In the genomic region with DNA sequence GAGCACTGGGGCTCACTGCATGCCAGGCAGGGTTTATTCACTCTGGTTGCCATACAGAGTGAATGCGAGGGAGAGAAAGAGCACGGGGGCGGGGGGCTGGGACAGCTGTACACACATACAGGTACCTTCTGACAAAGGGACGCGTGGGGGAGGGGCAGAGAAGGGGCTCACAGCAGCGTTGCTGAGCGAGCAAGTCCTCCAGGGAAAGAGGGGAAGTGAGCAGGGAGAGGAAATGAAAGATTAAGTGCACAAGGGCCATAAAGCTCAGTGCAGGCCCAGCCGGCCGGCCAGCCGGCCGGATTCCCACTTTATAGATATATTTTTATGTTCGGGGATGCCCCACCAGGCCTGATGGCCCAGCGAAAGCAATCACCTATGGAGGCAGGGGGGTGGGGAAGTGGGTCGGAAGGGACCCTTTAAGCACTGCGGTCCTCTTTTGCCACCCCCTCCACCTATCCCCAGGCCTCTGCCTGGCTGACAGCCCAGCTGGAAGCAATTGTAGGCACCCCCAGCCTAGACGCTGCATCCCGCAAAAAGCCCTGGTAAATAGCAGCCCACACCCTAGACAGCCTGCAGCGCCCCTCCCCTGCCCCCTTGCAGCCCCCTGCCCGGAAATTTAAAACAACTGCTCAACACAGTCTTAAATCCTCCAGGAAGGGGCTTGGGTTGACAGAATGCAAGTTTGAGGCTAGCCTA, we compare ENCODE assay signal across 9 mouse cellular contexts. TPM values are rescaled to one million over a fixed set of nuclear protein-coding genes. Genes with fewer than 3 reads are reported as not detected.
A peak's percentile ranks its signal among the peaks of the same experiment; 100 is the strongest.
DNase-seq lines count a peak whose midpoint lies in the region; ATAC-seq and TF ChIP-seq lines count a peak whose summit lies in the region.
"Had no signal": no experiment of that assay in that cellular context is flagged by ENCODE, and none has a peak within 500 bp of the region (broad histone marks: within the 10 kb centered on the region; RNA-seq: fewer than 3 reads in every experiment).

No protein-coding gene starts in this region.

- WGBS in heart, embryonic 15.5 days, result 23% methylated on average over 19 of the region's 19 CpGs
- WGBS in hindbrain, postnatal 0 days, result 17% methylated on average over 19 of the region's 19 CpGs
- 8% methylated on average over 19 of the region's 19 CpGs for WGBS in midbrain, embryonic 12.5 days

- H3K4me3 ChIP-seq in heart, embryonic 15.5 days, result no peak overlapping the region
- H3K4me3 ChIP-seq in hindbrain, postnatal 0 days (ENCODE audit: low read length), result no peak overlapping the region
- no peak overlapping the region for H3K4me3 ChIP-seq in midbrain, embryonic 12.5 days

- H3K9ac ChIP-seq in heart, embryonic 15.5 days, result peak overlapping the region; percentile 27; the same call in 1 of the 2 replicates
- no peak overlapping the region; the same call in 1 of the 2 replicates for H3K9ac ChIP-seq in hindbrain, postnatal 0 days (replicated peaks; ENCODE audit: low read length)
- H3K9ac ChIP-seq in midbrain, embryonic 12.5 days (replicated peaks), result no peak overlapping the region; the same call in 1 of the 2 replicates

- no peaks in the 10 kb centered on the region for H3K27me3 ChIP-seq in heart, embryonic 15.5 days
- H3K27me3 ChIP-seq in hindbrain, postnatal 0 days (ENCODE audit: insufficient read depth, low read length), result no peaks in the 10 kb centered on the region
- H3K27me3 ChIP-seq in midbrain, embryonic 12.5 days, result no peaks in the 10 kb centered on the region
- H3K27me3 ChIP-seq: CH12.LX had no signal

- no peak overlapping the region for H3K4me2 ChIP-seq in heart, embryonic 15.5 days
- no peak overlapping the region for H3K4me2 ChIP-seq in hindbrain, postnatal 0 days (ENCODE audit: low read depth, low read length)
- peak overlapping the region; percentile 21; the same call in 1 of the 2 replicates for H3K4me2 ChIP-seq in midbrain, embryonic 12.5 days (replicated peaks)

- peaks cover 48% of the 10 kb centered on the region for H3K4me1 ChIP-seq in heart, embryonic 15.5 days (replicated peaks)
- 0 out of 2 replicates have a peak, but pooled peaks cover 4% of the 10 kb centered on the region for H3K4me1 ChIP-seq in hindbrain, postnatal 0 days (ENCODE audit: insufficient read depth, low read length)
- peaks cover 41% of the 10 kb centered on the region for H3K4me1 ChIP-seq in midbrain, embryonic 12.5 days

- TF ChIP-seq CTCF in hindbrain, postnatal 0 days (IDR thresholded peaks at IDR 0.05; ENCODE audit: low read depth), result no peak

- no peak for ATAC-seq in heart, embryonic 15.5 days (replicated peaks; ENCODE audit: insufficient number of reproducible peaks, insufficient read depth, low FRiP score, low read depth)
- 0 out of 2 replicates have a peak, but pooled peaks have one; percentile 33 for ATAC-seq in hindbrain, postnatal 0 days
- ATAC-seq in midbrain, embryonic 12.5 days (ENCODE audit: low FRiP score, low read depth), result peak; percentile 52
- no peak for ATAC-seq in cerebellum, adult (ENCODE audit: insufficient number of reproducible peaks, low FRiP score, low TSS enrichment)

- H3K36me3 ChIP-seq in heart, embryonic 15.5 days, result no peaks in the 10 kb centered on the region
- H3K36me3 ChIP-seq in hindbrain, postnatal 0 days (ENCODE audit: insufficient read depth, low read length), result no peaks in the 10 kb centered on the region
- no peaks in the 10 kb centered on the region for H3K36me3 ChIP-seq in midbrain, embryonic 12.5 days

- DNase-seq in heart, postnatal 10 days, result no peak
- peak; percentile 77 for DNase-seq in embryo, embryonic 10.5 days (ENCODE audit: low spot score)
- DNase-seq in hindbrain, postnatal 0 days (ENCODE audit: low spot score), result peak; percentile 6
- DNase-seq in cerebellum, adult 18-20 months, result no peak
- DNase-seq in ovary, postnatal 10 days (ENCODE audit: low spot score), result no peak

- H3K9me3 ChIP-seq in heart, embryonic 15.5 days (replicated peaks), result no peaks in the 10 kb centered on the region
- no peaks in the 10 kb centered on the region for H3K9me3 ChIP-seq in hindbrain, postnatal 0 days (ENCODE audit: low read length)
- H3K9me3 ChIP-seq in midbrain, embryonic 12.5 days, result no peaks in the 10 kb centered on the region

- intact Hi-C loops in heart, postnatal 10 days (cut with DNase I), result loop anchor here (2.0 kb wide), 1 partner anchor 17 kb away; no protein-coding TSS in a partner anchor

- peak overlapping the region; percentile 41 for H3K27ac ChIP-seq in heart, embryonic 15.5 days
- H3K27ac ChIP-seq in hindbrain, postnatal 0 days, result no peak overlapping the region
- peak overlapping the region; percentile 83 for H3K27ac ChIP-seq in midbrain, embryonic 12.5 days (replicated peaks)

RNA-seq across cellular contexts. Expression of a gene that starts 44.9 kb away (rescaled TPM):
- 53.3 and 69.1 TPM in 2 replicates for polyA plus RNA-seq in heart, embryonic 15.5 days (2015; fragmentation: Nextera tagmentation; extraction: Ambion mirVana)
- 10 to 100 TPM; 41.6 to 49.9 TPM for total RNA-seq in heart, postnatal 10 days (2021)
- total RNA-seq in hindbrain, postnatal 0 days (2014; rRNA removed), result 155 and 156 TPM in 2 replicates
- polyA plus RNA-seq in hindbrain, postnatal 0 days (2015; fragmentation: Nextera tagmentation; extraction: Ambion mirVana), result 102 and 108 TPM in 2 replicates
- polyA plus RNA-seq in midbrain, embryonic 12.5 days (2016; fragmentation: Nextera tagmentation; extraction: Ambion mirVana), result 277 and 309 TPM in 2 replicates

Comparison
In these comparisons a context has a peak if more than half of its experiments do, and no peak if none do; other contexts are left out.
1. ATAC-seq: peak in hindbrain, postnatal 0 days (single experiment) and midbrain, embryonic 12.5 days (single experiment); none in heart, embryonic 15.5 days (single experiment) and cerebellum, adult (single experiment).
2. DNase-seq: peak in embryo, embryonic 10.5 days (single experiment) and hindbrain, postnatal 0 days (single experiment); none in heart, postnatal 10 days (0 of 2), cerebellum, adult 18-20 months (0 of 2) and ovary, postnatal 10 days (single experiment).